Comparison of ENCODE assay signal across 8 mouse cellular contexts in genomic region chr2:14055566-14056331, GRCm38 (mm10). TPM values are rescaled to one million over a fixed set of nuclear protein-coding genes. Genes with fewer than 3 reads are reported as not detected.
DNase-seq lines count a peak whose midpoint lies in the region; ATAC-seq and TF ChIP-seq lines count a peak whose summit lies in the region.

Gene Hacd1 (minus strand): TSS chr2:14056135.

- peaks cover 2% of the 10 kb centered on the region; the same call in 1 of the 2 replicates for H3K4me1 ChIP-seq in cortical plate, adult 2 months (ENCODE audit: control insufficient read depth, insufficient read depth, low read length)

- peak; percentile 34 for DNase-seq in adipocyte (ENCODE audit: low spot score)
- peak; percentile 86 for DNase-seq in gastrocnemius, postnatal 10 days
- peak; percentile 22 for DNase-seq in induced T-regulatory cell, adult 2 months (ENCODE audit: low read depth)
- DNase-seq in left cerebral cortex, postnatal 14 days (ENCODE audit: low spot score in 2 of 2): peak; percentile 86 to 91
- DNase-seq in right cerebral cortex, postnatal 25 days: peak; percentile 85
- peak; percentile 83 for DNase-seq in yolk sac, embryonic 10.5 days (ENCODE audit: low spot score)

- peak; percentile 85 for ATAC-seq in megakaryocyte-erythroid progenitor cell, adult 5-6 weeks (replicated peaks; ENCODE audit: low FRiP score, low TSS enrichment, poor library complexity, severe bottlenecking)

- H3K27ac ChIP-seq in cortical plate, adult 2 months (ENCODE audit: insufficient read depth, low read length): peak within 1 kb of the TSS; percentile 96

- TF ChIP-seq CTCF in cortical plate, adult 2 months (IDR thresholded peaks at IDR 0.05; ENCODE audit: extremely low read depth, insufficient read depth, low read length): no peak

- 0 out of 2 replicates have a peak, but pooled peaks have one; percentile 24 for TF ChIP-seq POLR2A in cortical plate, adult 2 months (IDR thresholded peaks at IDR 0.05; ENCODE audit: extremely low read depth, insufficient read depth, low read length)

- H3K4me3 ChIP-seq in cortical plate, adult 2 months (ENCODE audit: insufficient read depth, low read length): peak within 1 kb of the TSS; percentile 66

- intact Hi-C loops in left cerebral cortex, postnatal 14 days (cut with DNase I): loop anchor here (2.0 kb wide), 1 partner anchor 17 kb away; no protein-coding TSS in a partner anchor

RNA-seq across cellular contexts. Expression of gene Hacd1, which starts in this region (rescaled TPM):
- 28.2 and 31.3 TPM in 2 replicates for polyA plus RNA-seq in cortical plate, adult 2 months (2012; rRNA removed)
- total RNA-seq in gastrocnemius, postnatal 10 days (2021): 100 to 1,000 TPM; 327 to 343 TPM
- 10 to 100 TPM; 27.2 to 27.6 TPM for total RNA-seq in left cerebral cortex, postnatal 14 days (2021)
- total RNA-seq in megakaryocyte-erythroid progenitor cell, adult 5-6 weeks (2014; fragmentation: Nextera tagmentation): 63.5 and 73.0 TPM in 2 replicates
- total RNA-seq in megakaryocyte-erythroid progenitor cell, adult 5-6 weeks (2017): 62.1 and 76.0 TPM in 2 replicates

Comparison
In these comparisons a context has a peak if more than half of its experiments do, and no peak if none do; other contexts are left out.
1. Peak in every context shown above with its lines: DNase-seq, ATAC-seq, H3K4me3 ChIP-seq and H3K27ac ChIP-seq.
2. RNA of gene Hacd1 (total RNA-seq): 327 to 343 TPM in gastrocnemius, postnatal 10 days; 62.1 to 76.0 TPM in megakaryocyte-erythroid progenitor cell, adult 5-6 weeks and 27.2 to 27.6 TPM in left cerebral cortex, postnatal 14 days; every median in the first group is over 4 times any median in the second.
3. DNase-seq: peak in every context shown above with its lines; median percentile 88 in left cerebral cortex, postnatal 14 days; 86 in gastrocnemius, postnatal 10 days; 85 in right cerebral cortex, postnatal 25 days; 83 in yolk sac, embryonic 10.5 days; 34 in adipocyte; 22 in induced T-regulatory cell, adult 2 months.